Mouse (Mus musculus): ENCODE measurements at regions not wholly inside any gene's neighbourhood (a gene's known extent, or its start where the extent isn't known, plus 50 kb on each side); places are given as distances from the start of the nearest gene placed in this dataset.
A peak's percentile ranks its signal among the peaks of the same experiment; 100 is the strongest.

- no peak for ATAC-seq (replicated peaks; ENCODE audit: insufficient number of reproducible peaks, insufficient read depth, low FRiP score, low read depth)
- WGBS: 81% methylated on average over 10 of the region's 10 CpGs
- Histone ChIP-seq H3K36me3 (no peaks in the 10 kb centered on the region), H3K27ac (no peak overlapping the region), H3K4me3 (no peak overlapping the region), H3K9me3 (replicated peaks) (no peaks in the 10 kb centered on the region), H3K4me2 (no peak overlapping the region), H3K9ac (no peak overlapping the region), H3K27me3 (no peaks in the 10 kb centered on the region), H3K4me1 (replicated peaks) (peaks cover under 1% of the 10 kb centered on the region)
Measured at GRCm38 (mm10) chr13:51935827-51936226, 89.3 kb downstream of the Gadd45g start.

DNA sequence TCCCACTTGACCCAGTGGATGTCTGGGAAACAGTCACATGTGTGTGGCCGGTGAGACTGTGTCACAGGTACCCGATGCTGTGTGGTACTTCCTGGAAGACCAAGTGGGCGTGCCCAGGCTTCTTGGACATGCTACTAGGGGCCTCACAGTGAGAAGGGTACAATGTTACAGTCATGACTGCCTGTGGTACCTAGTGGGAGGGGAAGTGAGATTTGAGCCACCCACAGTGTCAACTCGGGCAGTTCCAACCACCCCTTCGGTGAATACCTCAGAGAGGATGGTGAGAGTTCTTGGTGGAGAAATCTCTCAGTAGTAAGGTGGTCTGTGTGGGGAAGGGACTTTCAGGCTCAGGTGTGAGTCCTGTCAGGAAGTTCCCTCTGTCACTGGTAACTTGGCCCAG is 90.0 kb downstream of the Gadd45g start:
- Histone ChIP-seq H3K4me2 (no peak overlapping the region), H3K4me1 (replicated peaks) (no peaks in the 10 kb centered on the region), H3K27me3 (no peaks in the 10 kb centered on the region), H3K4me3 (no peak overlapping the region), H3K9ac (no peak overlapping the region), H3K9me3 (replicated peaks) (no peaks in the 10 kb centered on the region), H3K27ac (no peak overlapping the region), H3K36me3 (no peaks in the 10 kb centered on the region)
- ATAC-seq (replicated peaks; ENCODE audit: insufficient number of reproducible peaks, insufficient read depth, low FRiP score, low read depth): no peak
- WGBS: 84% methylated on average over 5 of the region's 5 CpGs

- WGBS: 57% methylated on average over 7 of the region's 7 CpGs
- no peaks in the 10 kb centered on the region for H3K4me1 ChIP-seq (replicated peaks)
- no peak overlapping the region for H3K27ac ChIP-seq
- ATAC-seq (replicated peaks; ENCODE audit: insufficient number of reproducible peaks, insufficient read depth, low FRiP score, low read depth): no peak
- no peaks in the 10 kb centered on the region for H3K36me3 ChIP-seq
- H3K9ac ChIP-seq: no peak overlapping the region
- no peak overlapping the region for H3K4me2 ChIP-seq
- H3K9me3 ChIP-seq (replicated peaks): no peaks in the 10 kb centered on the region
- no peak overlapping the region for H3K4me3 ChIP-seq
- H3K27me3 ChIP-seq: no peaks in the 10 kb centered on the region
Measured at GRCm38 (mm10) chr13:51937898-51938297, 91.4 kb downstream of the Gadd45g start.

GRCm38 (mm10) chr13:51939262-51939661 is 92.8 kb downstream of the Gadd45g start:
- Histone ChIP-seq H3K4me3 (no peak overlapping the region), H3K9me3 (replicated peaks) (no peaks in the 10 kb centered on the region), H3K4me1 (replicated peaks) (no peaks in the 10 kb centered on the region), H3K36me3 (no peaks in the 10 kb centered on the region), H3K4me2 (no peak overlapping the region), H3K9ac (no peak overlapping the region), H3K27ac (no peak overlapping the region), H3K27me3 (no peaks in the 10 kb centered on the region)
- 50% methylated on average over 4 of the region's 4 CpGs for WGBS
- ATAC-seq (replicated peaks; ENCODE audit: insufficient number of reproducible peaks, insufficient read depth, low FRiP score, low read depth): no peak

GRCm38 (mm10) chr13:51939715-51940114 is 93.2 kb downstream of the Gadd45g start:
- Histone ChIP-seq H3K9me3 (replicated peaks) (no peaks in the 10 kb centered on the region), H3K27me3 (no peaks in the 10 kb centered on the region), H3K4me2 (no peak overlapping the region), H3K4me3 (no peak overlapping the region), H3K9ac (no peak overlapping the region), H3K4me1 (replicated peaks) (no peaks in the 10 kb centered on the region), H3K27ac (no peak overlapping the region), H3K36me3 (no peaks in the 10 kb centered on the region)
- ATAC-seq (replicated peaks; ENCODE audit: insufficient number of reproducible peaks, insufficient read depth, low FRiP score, low read depth): no peak
- 88% methylated on average over 6 of the region's 6 CpGs for WGBS

DNA sequence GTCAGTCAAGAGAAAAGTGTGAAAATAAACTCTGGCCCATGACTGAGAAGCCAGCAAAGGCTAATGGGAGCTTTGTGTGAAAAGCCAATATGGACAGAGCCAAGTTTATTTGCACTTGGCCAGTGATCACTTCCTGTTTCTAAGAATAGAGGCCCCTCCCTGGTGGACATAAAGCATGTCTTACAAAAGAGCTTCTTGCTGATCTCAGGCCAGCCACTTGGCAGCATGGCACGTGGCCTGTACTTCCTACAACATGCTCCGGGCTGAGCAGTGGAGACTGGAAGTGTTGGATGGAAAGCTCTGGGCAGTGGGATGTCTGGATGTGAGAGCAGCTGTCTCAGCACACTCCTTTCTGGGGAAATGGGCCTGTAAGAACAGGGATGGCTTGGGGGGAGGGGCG is 99.7 kb downstream of the Gadd45g start:
- peak; percentile 43 for ATAC-seq (replicated peaks; ENCODE audit: insufficient number of reproducible peaks, insufficient read depth, low FRiP score, low read depth)

DNA sequence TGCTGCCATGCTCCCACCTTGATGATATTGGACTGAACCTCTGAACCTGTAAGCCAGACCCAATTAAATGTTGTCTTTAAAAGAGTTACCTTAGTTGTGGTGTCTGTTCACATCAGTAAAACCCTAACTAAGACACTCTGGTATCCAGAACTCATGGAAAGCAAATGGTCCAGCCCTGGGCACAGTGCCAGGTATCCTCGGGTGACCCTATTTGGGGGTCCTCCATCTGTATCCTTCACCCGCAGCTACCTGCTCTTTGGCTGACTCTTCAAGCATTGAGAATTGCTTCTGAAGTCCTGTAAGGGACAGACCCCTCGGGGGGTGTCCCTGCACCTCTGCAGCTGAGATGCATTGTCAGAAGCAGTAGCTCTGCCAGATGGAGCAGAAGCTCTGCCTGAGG is 102.4 kb downstream of the Gadd45g start:
- no peak overlapping the region for H3K9ac ChIP-seq
- 90% methylated on average over 3 of the region's 3 CpGs for WGBS
- no peak overlapping the region for H3K4me3 ChIP-seq
- no peak overlapping the region for H3K27ac ChIP-seq
- H3K4me2 ChIP-seq: no peak overlapping the region
- ATAC-seq (replicated peaks; ENCODE audit: insufficient number of reproducible peaks, insufficient read depth, low FRiP score, low read depth): no peak
- H3K9me3 ChIP-seq (replicated peaks): no peaks in the 10 kb centered on the region
- peaks cover 20% of the 10 kb centered on the region for H3K4me1 ChIP-seq (replicated peaks)
- no peaks in the 10 kb centered on the region for H3K27me3 ChIP-seq
- H3K36me3 ChIP-seq: no peaks in the 10 kb centered on the region

More for the DNA sequence above, 99.7 kb downstream of the Gadd45g start:
- Histone ChIP-seq H3K9ac (no peak overlapping the region), H3K36me3 (no peaks in the 10 kb centered on the region), H3K27me3 (no peaks in the 10 kb centered on the region), H3K27ac (peak overlapping the region; percentile 20; the same call in 1 of the 2 replicates), H3K4me2 (no peak overlapping the region), H3K4me1 (replicated peaks) (peaks cover 10% of the 10 kb centered on the region), H3K9me3 (replicated peaks) (no peaks in the 10 kb centered on the region), H3K4me3 (no peak overlapping the region)
- 29% methylated on average over 3 of the region's 3 CpGs for WGBS

DNA sequence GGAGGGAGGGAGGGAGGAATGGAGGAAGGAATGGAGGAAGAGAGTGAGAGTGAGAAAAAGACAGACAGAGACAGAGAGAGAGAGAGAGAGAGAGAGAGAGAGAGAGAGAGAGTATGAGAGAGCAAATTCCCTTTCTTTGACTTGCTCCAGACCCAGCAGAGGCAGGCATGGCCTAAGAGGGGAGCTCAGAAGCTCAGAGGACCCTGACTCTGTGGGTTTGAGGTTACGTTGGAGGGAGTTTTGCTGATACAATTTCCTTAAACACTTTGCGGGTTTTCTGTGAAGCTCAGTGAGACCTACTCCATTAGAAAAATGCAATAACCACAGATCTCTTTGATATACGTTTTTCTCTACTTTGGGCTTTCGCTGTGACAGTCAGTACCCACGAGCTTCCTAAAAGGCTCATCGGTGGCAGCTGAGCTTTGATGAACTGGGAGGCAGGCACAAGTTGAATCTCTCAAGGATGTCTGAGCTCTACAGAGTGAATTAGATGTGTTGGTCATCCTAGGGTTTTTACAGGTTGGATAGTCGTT is 105.1 kb downstream of the Gadd45g start:
- no peak overlapping the region for H3K9ac ChIP-seq
- no peak overlapping the region for H3K27ac ChIP-seq
- H3K36me3 ChIP-seq: no peaks in the 10 kb centered on the region
- H3K4me3 ChIP-seq: no peak overlapping the region
- no peak for ATAC-seq (replicated peaks; ENCODE audit: insufficient number of reproducible peaks, insufficient read depth, low FRiP score, low read depth)
- no peaks in the 10 kb centered on the region for H3K9me3 ChIP-seq (replicated peaks)
- 85% methylated on average over 7 of the region's 7 CpGs for WGBS
- H3K27me3 ChIP-seq: no peaks in the 10 kb centered on the region
- peaks cover 10% of the 10 kb centered on the region for H3K4me1 ChIP-seq (replicated peaks)
- no peak overlapping the region for H3K4me2 ChIP-seq

DNA sequence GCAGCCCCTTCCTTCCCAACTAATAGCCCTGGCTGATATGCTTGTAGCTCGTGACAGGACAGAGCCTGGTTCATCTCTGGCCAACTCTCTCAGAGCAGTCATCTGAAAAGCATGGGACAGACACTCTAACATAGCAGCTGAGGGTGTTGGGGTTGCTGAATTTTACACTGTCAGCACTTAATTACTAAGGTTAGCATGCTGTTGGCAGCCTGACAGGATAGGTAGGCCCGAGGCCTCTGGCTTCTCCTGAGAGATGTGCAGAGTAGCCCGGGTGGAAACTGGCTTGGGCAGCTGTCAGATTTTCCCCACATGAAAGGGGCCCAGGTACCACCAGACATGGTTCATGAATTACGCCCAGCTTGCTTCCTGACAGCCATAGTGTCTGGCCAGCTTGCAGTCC is 106.6 kb downstream of the Gadd45g start:
- Histone ChIP-seq H3K27me3 (no peaks in the 10 kb centered on the region), H3K4me1 (replicated peaks) (peaks cover 12% of the 10 kb centered on the region), H3K9me3 (replicated peaks) (no peaks in the 10 kb centered on the region), H3K27ac (no peak overlapping the region), H3K9ac (no peak overlapping the region), H3K4me2 (no peak overlapping the region), H3K4me3 (no peak overlapping the region), H3K36me3 (no peaks in the 10 kb centered on the region)
- no peak for ATAC-seq (replicated peaks; ENCODE audit: insufficient number of reproducible peaks, insufficient read depth, low FRiP score, low read depth)
- 43% methylated on average over 4 of the region's 4 CpGs for WGBS

DNA sequence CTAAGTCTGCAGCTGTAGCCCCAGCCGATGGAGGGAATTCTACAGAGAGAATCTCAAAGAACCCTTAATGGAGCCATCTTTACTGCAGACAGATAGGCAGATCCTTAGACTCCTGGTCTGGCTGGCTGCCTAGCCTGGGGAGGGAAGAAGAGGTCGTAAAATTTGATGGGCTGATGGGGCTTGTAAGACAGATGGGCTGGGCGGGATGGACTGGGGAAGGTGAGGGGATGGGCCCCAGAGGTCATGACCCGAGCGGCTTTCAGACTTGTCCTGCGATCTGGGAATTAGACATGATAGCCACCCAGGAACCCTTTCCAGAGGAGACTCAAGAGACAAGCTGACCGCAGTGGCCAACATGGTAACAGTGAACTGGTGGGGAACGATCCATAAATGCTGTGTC is 107.1 kb downstream of the Gadd45g start:
- Histone ChIP-seq H3K4me2 (no peak overlapping the region), H3K27ac (no peak overlapping the region), H3K27me3 (no peaks in the 10 kb centered on the region), H3K36me3 (no peaks in the 10 kb centered on the region), H3K9me3 (replicated peaks) (no peaks in the 10 kb centered on the region), H3K4me3 (no peak overlapping the region), H3K9ac (no peak overlapping the region), H3K4me1 (replicated peaks) (peaks cover 14% of the 10 kb centered on the region)
- ATAC-seq (replicated peaks; ENCODE audit: insufficient number of reproducible peaks, insufficient read depth, low FRiP score, low read depth): no peak
- WGBS: 79% methylated on average over 8 of the region's 8 CpGs

GRCm38 (mm10) chr13:51957101-51957500 is 110.6 kb downstream of the Gadd45g start:
- Histone ChIP-seq H3K4me1 (replicated peaks) (peaks cover 23% of the 10 kb centered on the region), H3K4me3 (no peak overlapping the region)
- 41% methylated on average over 8 of the region's 8 CpGs for WGBS

DNA sequence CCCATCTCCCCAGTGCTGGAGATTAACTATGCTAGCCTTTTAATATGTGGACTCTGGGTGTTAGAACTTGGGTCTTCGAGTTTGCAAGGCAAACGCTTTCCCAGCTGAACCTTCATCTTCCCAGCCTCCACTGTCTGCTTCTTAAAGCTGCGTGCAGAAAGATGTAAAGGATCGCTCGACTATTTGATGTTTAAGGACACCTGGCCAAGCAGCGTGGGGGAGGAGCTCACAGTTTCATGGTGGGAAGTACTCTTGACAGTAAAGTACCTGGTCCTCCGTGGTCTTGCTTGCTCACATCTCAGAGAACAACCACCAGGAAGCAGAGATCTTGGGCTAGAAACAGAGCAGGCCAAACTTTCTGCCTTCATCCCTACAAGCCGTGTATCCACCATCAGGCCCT is 113.1 kb downstream of the Gadd45g start:
- Histone ChIP-seq H3K27ac (no peak overlapping the region), H3K4me3 (no peak overlapping the region), H3K36me3 (no peaks in the 10 kb centered on the region), H3K27me3 (no peaks in the 10 kb centered on the region), H3K9ac (no peak overlapping the region), H3K9me3 (replicated peaks) (no peaks in the 10 kb centered on the region), H3K4me1 (replicated peaks) (peaks cover 21% of the 10 kb centered on the region), H3K4me2 (no peak overlapping the region)
- WGBS: 83% methylated on average over 8 of the region's 8 CpGs
- ATAC-seq (replicated peaks; ENCODE audit: insufficient number of reproducible peaks, insufficient read depth, low FRiP score, low read depth): no peak

More at GRCm38 (mm10) chr13:51957101-51957500, 110.6 kb downstream of the Gadd45g start:
- H3K9me3 ChIP-seq (replicated peaks): no peaks in the 10 kb centered on the region
- H3K27ac ChIP-seq: no peak overlapping the region
- ATAC-seq (replicated peaks; ENCODE audit: insufficient number of reproducible peaks, insufficient read depth, low FRiP score, low read depth): no peak
- H3K4me2 ChIP-seq: no peak overlapping the region
- H3K9ac ChIP-seq: no peak overlapping the region
- no peaks in the 10 kb centered on the region for H3K27me3 ChIP-seq
- no peaks in the 10 kb centered on the region for H3K36me3 ChIP-seq
